Comparison of ENCODE assay signal across 45 mouse cellular contexts in the genomic region with DNA sequence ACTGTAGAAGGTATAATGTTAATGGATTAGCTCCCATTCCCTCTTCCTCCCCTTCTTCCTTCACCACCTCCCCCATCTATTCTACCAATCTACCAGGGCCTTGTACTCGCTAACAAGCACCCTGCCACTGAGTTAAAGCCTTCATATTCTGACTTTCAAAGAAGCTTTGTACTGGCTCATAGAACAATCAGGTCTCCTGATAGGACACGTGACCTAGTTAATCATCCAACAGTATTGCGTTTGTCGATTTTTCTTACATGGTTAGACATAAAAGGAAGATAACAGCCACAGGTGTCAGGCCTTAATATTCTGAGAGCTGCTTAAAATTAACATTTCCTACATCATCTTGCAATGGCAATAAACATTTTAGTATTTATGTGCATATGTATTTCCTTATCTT. TPM values are rescaled to one million over a fixed set of nuclear protein-coding genes. Genes with fewer than 3 reads are reported as not detected.
"Had no signal": no experiment of that assay in that cellular context is flagged by ENCODE, and none has a peak within 500 bp of the region (broad histone marks: within the 10 kb centered on the region; RNA-seq: fewer than 3 reads in every experiment).

No protein-coding gene starts in this region.

- ATAC-seq: liver, embryonic 12.5 days; lung, postnatal 0 days; midbrain, embryonic 13.5 days; midbrain, embryonic 15.5 days; midbrain, embryonic 16.5 days had no signal

- H3K4me2 ChIP-seq: limb, embryonic 12.5 days; limb, embryonic 13.5 days; limb, embryonic 15.5 days; liver, embryonic 11.5 days; liver, embryonic 12.5 days; liver, embryonic 13.5 days; liver, embryonic 15.5 days; lung, embryonic 14.5 days; lung, embryonic 15.5 days; midbrain, embryonic 11.5 days; midbrain, embryonic 12.5 days; midbrain, embryonic 13.5 days; midbrain, embryonic 15.5 days; neural tube, embryonic 12.5 days; neural tube, embryonic 13.5 days had no signal

- H3K9ac ChIP-seq: limb, embryonic 12.5 days; limb, embryonic 13.5 days; limb, embryonic 15.5 days; liver, embryonic 12.5 days; liver, embryonic 13.5 days; liver, embryonic 14.5 days; liver, embryonic 15.5 days; lung, embryonic 14.5 days; lung, embryonic 15.5 days; midbrain, embryonic 12.5 days; midbrain, embryonic 13.5 days; midbrain, embryonic 15.5 days; neural tube, embryonic 12.5 days; neural tube, embryonic 13.5 days had no signal

- H3K4me1 ChIP-seq: limb, embryonic 10.5 days; limb, embryonic 12.5 days; limb, embryonic 13.5 days; limb, embryonic 15.5 days; liver, embryonic 12.5 days; liver, embryonic 13.5 days; liver, embryonic 15.5 days; lung, embryonic 15.5 days; megakaryocyte, embryonic 14.5 days; midbrain, embryonic 10.5 days; midbrain, embryonic 12.5 days; midbrain, embryonic 13.5 days; midbrain, embryonic 15.5 days; neural tube, embryonic 12.5 days; neural tube, embryonic 13.5 days had no signal

- H3K36me3 ChIP-seq: limb, embryonic 10.5 days; limb, embryonic 12.5 days; limb, embryonic 13.5 days; limb, embryonic 15.5 days; liver, embryonic 12.5 days; liver, embryonic 13.5 days; liver, embryonic 15.5 days; lung, embryonic 15.5 days; midbrain, embryonic 10.5 days; midbrain, embryonic 12.5 days; midbrain, embryonic 13.5 days; midbrain, embryonic 15.5 days; neural tube, embryonic 12.5 days; neural tube, embryonic 13.5 days had no signal

- DNase-seq: left cerebral cortex, postnatal 4 days; liver; liver, embryonic 13.5 days; lung, adult 18-20 months; lung, adult 2 months; lung, embryonic 14.5 days; lung, postnatal 10 days; lung, postnatal 14 days; lung, postnatal 4 days; midbrain, embryonic 14.5 days had no signal

- H3K9me3 ChIP-seq: limb, embryonic 10.5 days; limb, embryonic 12.5 days; limb, embryonic 13.5 days; limb, embryonic 15.5 days; liver, embryonic 12.5 days; liver, embryonic 13.5 days; liver, embryonic 15.5 days; lung, embryonic 15.5 days; megakaryocyte, embryonic 14.5 days; midbrain, embryonic 10.5 days; midbrain, embryonic 12.5 days; midbrain, embryonic 13.5 days; midbrain, embryonic 15.5 days; neural tube, embryonic 12.5 days; neural tube, embryonic 13.5 days had no signal

- H3K4me3 ChIP-seq: limb, embryonic 10.5 days; limb, embryonic 12.5 days; limb, embryonic 13.5 days; limb, embryonic 15.5 days; liver, embryonic 12.5 days; liver, embryonic 13.5 days; liver, embryonic 15.5 days; lung, embryonic 15.5 days; megakaryocyte, embryonic 14.5 days; midbrain, embryonic 10.5 days; midbrain, embryonic 12.5 days; midbrain, embryonic 13.5 days; midbrain, embryonic 15.5 days; myocyte; neural tube, embryonic 12.5 days; neural tube, embryonic 13.5 days had no signal

- H3K27me3 ChIP-seq: limb, embryonic 12.5 days; limb, embryonic 13.5 days; limb, embryonic 15.5 days; liver, embryonic 12.5 days; liver, embryonic 13.5 days; liver, embryonic 15.5 days; lung, embryonic 15.5 days; midbrain, embryonic 12.5 days; midbrain, embryonic 13.5 days; midbrain, embryonic 15.5 days; neural tube, embryonic 12.5 days; neural tube, embryonic 13.5 days had no signal

- H3K27ac ChIP-seq: limb, embryonic 10.5 days; limb, embryonic 12.5 days; limb, embryonic 13.5 days; limb, embryonic 15.5 days; liver, embryonic 12.5 days; liver, embryonic 13.5 days; liver, embryonic 14.5 days; liver, embryonic 15.5 days; lung, embryonic 15.5 days; macrophage; midbrain, embryonic 10.5 days; midbrain, embryonic 12.5 days; midbrain, embryonic 13.5 days; midbrain, embryonic 15.5 days; neural tube, embryonic 12.5 days; neural tube, embryonic 13.5 days had no signal

RNA-seq across cellular contexts. Expression of a gene that starts 15.8 kb away (rescaled TPM):
- total RNA-seq: megakaryocyte progenitor cell, adult 5-6 weeks; megakaryocyte, adult 5-6 weeks; megakaryocyte-erythroid progenitor cell, adult 5-6 weeks; monocyte, adult 5-6 weeks had no signal
- polyA plus RNA-seq: liver, embryonic 12.5 days; liver, embryonic 13.5 days; liver, embryonic 14.5 days; liver, embryonic 15.5 days; liver, embryonic 16.5 days; lung, adult 2 months; lung, embryonic 16.5 days; lung, postnatal 0 days; macrophage; myocyte had no signal

RNA-seq across cellular contexts. Expression of a gene that starts 22.1 kb away (rescaled TPM):
- total RNA-seq: megakaryocyte progenitor cell, adult 5-6 weeks; megakaryocyte, adult 5-6 weeks; megakaryocyte-erythroid progenitor cell, adult 5-6 weeks; monocyte, adult 5-6 weeks had no signal
- polyA plus RNA-seq: liver, embryonic 12.5 days; liver, embryonic 14.5 days; liver, embryonic 15.5 days; liver, embryonic 16.5 days; lung, adult 2 months; lung, embryonic 14.5 days; lung, embryonic 15.5 days; lung, embryonic 16.5 days; lung, postnatal 0 days; macrophage; myocyte had no signal

RNA-seq across cellular contexts. Expression of a gene that starts 40.9 kb away (rescaled TPM):
- total RNA-seq: left cerebral cortex, adult 8-10 months; left cerebral cortex, postnatal 10 days; left cerebral cortex, postnatal 14 days; left cerebral cortex, postnatal 25 days; left cerebral cortex, postnatal 36 days; left cerebral cortex, postnatal 4 days; megakaryocyte progenitor cell, adult 5-6 weeks; megakaryocyte-erythroid progenitor cell, adult 5-6 weeks; midbrain, postnatal 0 days had no signal
- polyA plus RNA-seq: limb, embryonic 10.5 days; limb, embryonic 11.5 days; limb, embryonic 12.5 days; limb, embryonic 13.5 days; limb, embryonic 15.5 days; liver, embryonic 11.5 days; liver, embryonic 12.5 days; liver, embryonic 13.5 days; liver, embryonic 14.5 days; liver, embryonic 15.5 days; liver, embryonic 16.5 days; lung, embryonic 14.5 days; lung, embryonic 16.5 days; lung, postnatal 0 days; macrophage; midbrain, embryonic 10.5 days; midbrain, embryonic 11.5 days; midbrain, embryonic 12.5 days; midbrain, embryonic 13.5 days; midbrain, embryonic 15.5 days; midbrain, embryonic 16.5 days; myocyte; neural tube, embryonic 11.5 days; neural tube, embryonic 12.5 days; neural tube, embryonic 13.5 days had no signal

RNA-seq across cellular contexts. Expression of a gene that starts 44.5 kb away (rescaled TPM):
- total RNA-seq: left cerebral cortex, adult 8-10 months; left cerebral cortex, postnatal 10 days; left cerebral cortex, postnatal 14 days; left cerebral cortex, postnatal 25 days; left cerebral cortex, postnatal 36 days; megakaryocyte progenitor cell, adult 5-6 weeks had no signal
- polyA plus RNA-seq: macrophage had no signal
